Mouse (Mus musculus) skeletal muscle tissue, adult 2 months (tissue): ENCODE results near the gene BC052040.

Source experiments
- DNase-seq: peaks from one replicate; pipeline ENCODE4 v3.0.0-alpha.2; 2012; ENCODE audit warnings: low read depth, low spot score

BC052040 gene

DNA sequence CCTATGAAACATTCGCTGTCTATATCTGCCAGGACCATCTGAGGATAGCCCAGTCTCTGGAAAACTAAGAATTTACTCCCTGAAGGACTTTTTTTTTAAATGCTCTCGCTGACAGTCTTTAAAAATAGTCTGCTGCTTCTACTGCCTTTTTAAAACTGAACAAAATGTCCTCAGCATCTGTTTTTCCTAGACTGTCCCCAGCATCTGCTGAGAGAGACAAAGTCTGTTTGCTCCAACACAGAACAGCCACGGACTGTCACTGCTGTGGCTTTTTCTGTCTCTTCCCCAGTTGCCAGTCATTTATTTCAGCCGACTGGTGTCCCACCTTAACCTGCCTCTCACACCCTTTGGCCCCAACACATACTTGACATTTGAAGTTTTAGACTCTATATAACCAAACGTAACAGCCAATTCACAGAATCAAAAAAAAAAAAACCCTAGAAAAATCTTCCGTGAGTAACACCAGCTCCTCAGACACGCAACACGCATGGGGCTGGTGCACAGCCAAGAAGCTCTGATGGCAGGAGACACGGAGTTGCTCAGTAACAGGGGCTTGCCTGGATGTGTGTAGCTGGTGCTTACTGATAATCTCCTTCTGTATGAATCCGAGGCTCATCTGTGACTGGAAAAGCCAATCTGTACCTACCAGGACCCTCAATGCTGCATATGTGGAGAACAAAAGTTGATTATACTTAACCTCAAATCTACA, 188.2 kb downstream of the BC052040 start:
- DNase-seq = no peak

GRCm38 (mm10) chr2:115772709-115773108, 191.2 kb downstream of the BC052040 start:
- no peak for DNase-seq

GRCm38 (mm10) chr2:115774153-115774908, 192.8 kb downstream of the BC052040 start:
- DNase-seq = no peak

- no peak for DNase-seq
These were observed 194.1 kb downstream of the BC052040 start for GRCm38 (mm10) chr2:115775488-115776217.

GRCm38 (mm10) chr2:115776924-115777860, 195.7 kb downstream of the BC052040 start:
- DNase-seq = no peak

DNA sequence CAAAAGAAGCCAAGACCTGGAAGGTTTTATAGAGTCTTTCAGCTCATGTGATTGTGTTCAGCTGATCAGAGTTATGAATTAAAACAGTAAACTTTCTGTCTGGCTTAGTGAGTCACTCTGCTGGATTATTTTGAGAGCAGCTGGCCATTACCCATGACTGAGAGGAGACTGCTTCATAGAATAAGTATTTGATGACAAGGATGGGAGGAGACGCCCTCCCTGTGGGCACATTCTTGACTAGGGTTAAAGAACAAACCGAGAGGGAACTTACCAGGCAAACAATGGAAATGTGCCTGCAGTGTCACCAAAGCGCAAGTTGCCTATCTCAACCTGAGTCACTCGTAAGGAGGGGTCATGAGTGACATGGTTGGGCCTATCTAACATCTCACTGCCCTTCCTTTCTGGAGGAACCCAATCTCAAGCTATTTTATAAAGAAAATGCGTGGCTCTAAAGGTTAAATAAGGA, 199.1 kb downstream of the BC052040 start:
- peak; percentile 34 for DNase-seq

- DNase-seq = no peak
These were observed 204.2 kb downstream of the BC052040 start for GRCm38 (mm10) chr2:115785687-115786086.

DNA sequence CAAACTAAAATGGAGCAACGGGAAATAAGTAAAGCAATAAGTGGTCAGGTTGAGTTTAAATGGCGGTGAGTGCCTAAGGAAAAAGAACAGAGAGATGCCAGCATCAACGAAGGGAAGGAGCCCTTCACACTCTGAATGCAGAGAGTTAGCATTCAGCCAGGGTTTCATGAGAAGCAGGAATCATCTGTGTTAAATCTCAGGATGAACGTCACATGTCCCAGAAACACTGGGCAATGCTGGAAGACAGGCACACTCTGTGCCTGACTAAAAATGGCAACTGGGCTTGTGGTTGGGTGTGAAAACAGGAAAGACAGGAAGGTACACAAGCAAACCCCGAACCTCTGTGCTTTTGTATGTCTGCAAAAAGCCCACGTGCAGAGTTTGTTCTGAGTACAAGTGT, 217.3 kb downstream of the BC052040 start:
- no peak for DNase-seq

DNA sequence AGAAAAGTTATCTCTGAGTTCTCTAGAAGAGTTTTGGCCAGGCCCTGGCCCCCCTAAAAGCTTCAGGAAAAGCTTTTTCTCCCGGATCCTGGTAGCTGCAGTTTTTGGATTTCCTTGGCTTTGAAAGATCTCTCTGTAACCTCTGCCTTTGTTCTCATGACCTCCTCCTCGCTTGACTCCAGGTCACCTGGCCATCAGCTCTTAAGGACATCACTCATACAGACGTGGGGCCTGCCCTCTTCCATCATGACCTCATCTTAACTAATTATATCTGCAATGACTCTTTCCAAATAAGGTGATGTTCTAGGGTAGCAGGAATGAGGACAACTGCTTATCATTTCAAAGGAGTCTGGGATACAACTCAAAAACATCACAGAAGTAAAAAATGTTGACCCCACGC, 226.9 kb downstream of the BC052040 start:
- DNase-seq = no peak

- no peak for DNase-seq
These were observed 231.8 kb downstream of the BC052040 start for GRCm38 (mm10) chr2:115813316-115813715.

DNA sequence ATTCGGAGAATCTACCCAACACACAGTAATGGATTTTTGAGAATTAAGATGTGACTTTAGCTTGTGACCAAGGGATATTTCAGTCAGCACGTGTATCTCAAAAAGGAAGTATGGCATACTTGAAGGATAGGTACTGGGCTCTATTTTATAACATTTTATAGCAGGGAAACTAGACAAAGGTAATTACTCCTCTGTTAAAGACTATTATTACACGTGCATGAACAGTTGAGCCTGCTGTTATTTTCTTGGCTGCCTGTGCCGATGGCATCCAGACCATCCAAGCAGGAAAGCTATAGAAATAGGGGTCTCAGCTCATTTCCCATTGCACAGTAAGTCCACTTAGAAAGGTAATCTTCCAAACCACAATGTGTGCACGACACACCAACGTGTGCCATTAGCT, 232.2 kb downstream of the BC052040 start:
- no peak for DNase-seq

GRCm38 (mm10) chr2:115817959-115818358, 236.4 kb downstream of the BC052040 start:
- no peak for DNase-seq

- no peak for DNase-seq
These were observed 240.8 kb downstream of the BC052040 start for GRCm38 (mm10) chr2:115822361-115822760.
